Mouse (Mus musculus) megakaryocyte progenitor cell, adult 5-6 weeks (primary cell): ENCODE data around the gene Tspo. TPM values are rescaled to one million over a fixed set of nuclear protein-coding genes. Genes with fewer than 3 reads are reported as not detected.

ENCODE experiments used
- ATAC-seq: replicated peaks from 2 replicates; pipeline ENCODE4 v1.8.0; 2016; ENCODE audit warnings: mild to moderate bottlenecking, moderate TSS enrichment, inconsistent platforms; ENCODE audit not compliant: poor library complexity
- total RNA-seq, 2 experiments: library from RNA; stranded (forward) in 1 of 2; stranded (reverse) in 1 of 2; fragments of 157-497, 149-512 nt in 1 of 2; fragments of 200-1000 nt in 1 of 2; gene quantifications; 2 replicates each; pipeline versions ENCODE4 v1.2.3 to v1.2.4; 2015 to 2017

The Tspo gene
- total RNA-seq, 2 experiments from 2014 or later = 103 to 123 TPM

GRCm38 (mm10) chr15:83582931-83583330, 19.5 kb downstream of the Tspo start:
- ATAC-seq = no peak

GRCm38 (mm10) chr15:83583419-83584156, 20.2 kb downstream of the Tspo start:
- peak; percentile 85 for ATAC-seq

- no peak for ATAC-seq
These were observed 21.4 kb downstream of the Tspo start for GRCm38 (mm10) chr15:83584741-83585220.

- no peak for ATAC-seq
These were observed 27.4 kb downstream of the Tspo start for GRCm38 (mm10) chr15:83590841-83591240.

- ATAC-seq = no peak
These were observed 28.4 kb downstream of the Tspo start for GRCm38 (mm10) chr15:83591758-83592157.

GRCm38 (mm10) chr15:83592260-83593188, 29.1 kb downstream of the Tspo start:
- peak; percentile 40 for ATAC-seq

- no peak for ATAC-seq
These were observed 29.8 kb downstream of the Tspo start for GRCm38 (mm10) chr15:83593189-83593585.

- ATAC-seq = peak; percentile 57
These were observed 30.5 kb downstream of the Tspo start for GRCm38 (mm10) chr15:83593702-83594512.

- peak; percentile 66 for ATAC-seq
These were observed 31.3 kb downstream of the Tspo start, which contains the start of gene Ttll12 for GRCm38 (mm10) chr15:83594513-83595363. TSS of gene Ttll12 (minus strand) at chr15:83595157.

- no peak for ATAC-seq
These were observed 31.9 kb downstream of the Tspo start for GRCm38 (mm10) chr15:83595364-83595711.

GRCm38 (mm10) chr15:83596833-83597232, 33.4 kb downstream of the Tspo start:
- ATAC-seq = no peak

- ATAC-seq = peak; percentile 30; the same call in 1 of the 2 replicates
These were observed 37.8 kb downstream of the Tspo start for GRCm38 (mm10) chr15:83601185-83601584.

- peak; percentile 61 for ATAC-seq
These were observed 39.1 kb downstream of the Tspo start for GRCm38 (mm10) chr15:83602372-83603045.

GRCm38 (mm10) chr15:83603046-83603396, 39.6 kb downstream of the Tspo start:
- peak; percentile 10; the same call in 1 of the 2 replicates for ATAC-seq

- ATAC-seq = no peak
These were observed 40.0 kb downstream of the Tspo start for GRCm38 (mm10) chr15:83603426-83603825.

GRCm38 (mm10) chr15:83606216-83606615, 42.8 kb downstream of the Tspo start:
- no peak for ATAC-seq

GRCm38 (mm10) chr15:83606700-83607099, 43.3 kb downstream of the Tspo start:
- ATAC-seq = peak; percentile 76

GRCm38 (mm10) chr15:83607115-83607802, 43.9 kb downstream of the Tspo start:
- peak; percentile 75 for ATAC-seq

GRCm38 (mm10) chr15:83615245-83615644, 51.9 kb downstream of the Tspo start:
- ATAC-seq = no peak
